9 mouse cellular contexts compared by ENCODE assay signal in genomic region chr1:166280566-166280965, GRCm38 (mm10). TPM values are rescaled to one million over a fixed set of nuclear protein-coding genes. Genes with fewer than 3 reads are reported as not detected.
DNase-seq lines count a peak whose midpoint lies in the region; ATAC-seq lines count a peak whose summit lies in the region.
"Had no signal": no experiment of that assay in that cellular context is flagged by ENCODE, and none has a peak within 500 bp of the region (broad histone marks: within the 10 kb centered on the region; RNA-seq: fewer than 3 reads in every experiment).

No protein-coding gene starts in this region.

- WGBS in kidney, embryonic 16.5 days = 0% methylated on average over 1 of the region's 1 CpGs
- 13% methylated on average over 1 of the region's 1 CpGs for WGBS in kidney, embryonic 14.5 days
- 4% methylated on average over 1 of the region's 1 CpGs for WGBS in limb, embryonic 12.5 days

- DNase-seq in cerebellum, postnatal 25 days = peak; percentile 46 to 67
- DNase-seq in frontal cortex, postnatal 14 days (ENCODE audit: low spot score in 2 of 2) = peak; percentile 62 to 73
- peak; percentile 95 for DNase-seq in retina, postnatal 1 day
- DNase-seq in thymus, adult 18-20 months = no peak

- no peak overlapping the region for H3K9ac ChIP-seq in kidney, embryonic 16.5 days (replicated peaks; ENCODE audit: low read length)
- H3K9ac ChIP-seq in kidney, embryonic 14.5 days (ENCODE audit: low read depth, low read length) = no peak overlapping the region
- H3K9ac ChIP-seq in limb, embryonic 12.5 days (replicated peaks) = no peak overlapping the region

- ATAC-seq in kidney, embryonic 16.5 days (ENCODE audit: low FRiP score, low TSS enrichment) = 0 out of 2 replicates have a peak, but pooled peaks have one; percentile 24
- no peak for ATAC-seq in kidney, embryonic 14.5 days (ENCODE audit: low FRiP score, low TSS enrichment)
- ATAC-seq in limb, embryonic 12.5 days (ENCODE audit: insufficient number of reproducible peaks, insufficient read depth, low FRiP score, low TSS enrichment, low read depth) = peak; percentile 50; the same call in 1 of the 2 replicates
- ATAC-seq in megakaryocyte, adult 5-6 weeks (ENCODE audit: poor library complexity, severe bottlenecking) = no peak

- no peak overlapping the region for H3K4me2 ChIP-seq in kidney, embryonic 16.5 days (replicated peaks; ENCODE audit: low read depth, low read length)
- no peak overlapping the region for H3K4me2 ChIP-seq in kidney, embryonic 14.5 days (replicated peaks; ENCODE audit: low read depth, low read length)
- H3K4me2 ChIP-seq in limb, embryonic 12.5 days = no peak overlapping the region; the same call in 1 of the 2 replicates

- no peak overlapping the region for H3K4me3 ChIP-seq in kidney, embryonic 16.5 days (ENCODE audit: low read length)
- H3K4me3 ChIP-seq in kidney, embryonic 14.5 days (ENCODE audit: low read length) = no peak overlapping the region
- no peak overlapping the region for H3K4me3 ChIP-seq in limb, embryonic 12.5 days (replicated peaks)

- H3K27ac ChIP-seq in kidney, embryonic 16.5 days (ENCODE audit: low read length) = no peak overlapping the region
- no peak overlapping the region for H3K27ac ChIP-seq in kidney, embryonic 14.5 days (ENCODE audit: low read depth, low read length)
- H3K27ac ChIP-seq in limb, embryonic 12.5 days = peak overlapping the region; percentile 76

- H3K4me1 ChIP-seq in kidney, embryonic 16.5 days (ENCODE audit: insufficient read depth, low read length) = peaks cover 20% of the 10 kb centered on the region
- peaks cover 16% of the 10 kb centered on the region for H3K4me1 ChIP-seq in kidney, embryonic 14.5 days (ENCODE audit: control insufficient read depth, insufficient read depth, low read length)
- peaks cover 37% of the 10 kb centered on the region for H3K4me1 ChIP-seq in limb, embryonic 12.5 days (replicated peaks)

- no peaks in the 10 kb centered on the region; the same call in 1 of the 2 replicates for H3K27me3 ChIP-seq in kidney, embryonic 16.5 days (ENCODE audit: insufficient read depth, low read length)
- H3K27me3 ChIP-seq in kidney, embryonic 14.5 days (ENCODE audit: control insufficient read depth, insufficient read depth, low read length) = no peaks in the 10 kb centered on the region
- H3K27me3 ChIP-seq in limb, embryonic 12.5 days = no peaks in the 10 kb centered on the region

- no peaks in the 10 kb centered on the region for H3K9me3 ChIP-seq in kidney, embryonic 16.5 days (ENCODE audit: low read length)
- H3K9me3 ChIP-seq in kidney, embryonic 14.5 days (ENCODE audit: control insufficient read depth, low read length) = no peaks in the 10 kb centered on the region
- H3K9me3 ChIP-seq in limb, embryonic 12.5 days = no peaks in the 10 kb centered on the region

- H3K36me3 ChIP-seq in kidney, embryonic 16.5 days (ENCODE audit: insufficient read depth, low read length) = no peaks in the 10 kb centered on the region
- H3K36me3 ChIP-seq in kidney, embryonic 14.5 days (ENCODE audit: control insufficient read depth, insufficient read depth, low read length) = no peaks in the 10 kb centered on the region
- H3K36me3 ChIP-seq in limb, embryonic 12.5 days = no peaks in the 10 kb centered on the region

RNA-seq across cellular contexts. Expression of gene Ildr2, which starts 26.6 kb away (rescaled TPM):
- 1.5 and 1.6 TPM in 2 replicates for polyA plus RNA-seq in kidney, embryonic 16.5 days (2015; fragmentation: Nextera tagmentation; extraction: Ambion mirVana)
- 1.2 and 1.3 TPM in 2 replicates for polyA plus RNA-seq in kidney, embryonic 14.5 days (2014; fragmentation: Nextera tagmentation; extraction: Ambion mirVana)
- polyA plus RNA-seq in limb, embryonic 12.5 days (2016; fragmentation: Nextera tagmentation; extraction: Ambion mirVana) = 0.23 and 0.29 TPM in 2 replicates
- total RNA-seq in megakaryocyte, adult 5-6 weeks (2015) = 0.02 TPM in 1 of 2 replicates, not detected in the other
- total RNA-seq in megakaryocyte, adult 5-6 weeks (2017) = 0.16 TPM in 1 of 2 replicates, not detected in the other
- total RNA-seq: MEL had no signal

RNA-seq across cellular contexts. Expression of gene Mael, which starts 42.0 kb away (rescaled TPM):
- 0.42 TPM in 1 of 2 replicates, not detected in the other for polyA plus RNA-seq in kidney, embryonic 16.5 days (2015; fragmentation: Nextera tagmentation; extraction: Ambion mirVana)
- not detected in 2 replicates for polyA plus RNA-seq in kidney, embryonic 14.5 days (2014; fragmentation: Nextera tagmentation; extraction: Ambion mirVana)
- polyA plus RNA-seq in limb, embryonic 12.5 days (2016; fragmentation: Nextera tagmentation; extraction: Ambion mirVana) = 0.14 TPM in 1 of 2 replicates, not detected in the other
- not detected in 2 replicates for total RNA-seq in megakaryocyte, adult 5-6 weeks (2015)
- not detected in 2 replicates for total RNA-seq in megakaryocyte, adult 5-6 weeks (2017)
- total RNA-seq: MEL had no signal

Comparison
In these comparisons a context has a peak if more than half of its experiments do, and no peak if none do; other contexts are left out.
1. ATAC-seq: peak in kidney, embryonic 16.5 days (single experiment) and limb, embryonic 12.5 days (single experiment); none in kidney, embryonic 14.5 days (single experiment) and megakaryocyte, adult 5-6 weeks (single experiment).
2. DNase-seq: peak in cerebellum, postnatal 25 days (2 of 2), frontal cortex, postnatal 14 days (2 of 2) and retina, postnatal 1 day (single experiment); none in thymus, adult 18-20 months (0 of 2).